Comparison of ENCODE assay signal across 8 mouse cellular contexts in the genomic region with DNA sequence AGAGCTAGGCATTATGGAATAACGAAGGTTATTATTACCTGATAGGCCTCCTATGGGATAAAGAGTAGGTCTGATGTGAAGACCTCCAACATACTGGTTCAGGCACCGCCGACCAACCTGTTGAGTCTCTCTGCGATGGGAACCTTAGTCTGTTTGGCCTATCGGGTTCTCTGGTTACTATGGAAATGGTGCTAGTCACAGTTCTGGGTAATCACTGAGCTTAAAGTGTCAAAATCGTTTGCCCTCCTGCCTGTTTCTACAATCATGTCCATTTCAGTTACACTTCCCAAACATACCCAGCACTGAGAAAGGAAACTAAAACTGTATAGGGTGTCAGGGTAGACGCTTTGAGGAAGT. TPM values are rescaled to one million over a fixed set of nuclear protein-coding genes. Genes with fewer than 3 reads are reported as not detected.
DNase-seq lines count a peak whose midpoint lies in the region; ATAC-seq and TF ChIP-seq lines count a peak whose summit lies in the region.

No protein-coding gene starts in this region.

- no peaks in the 10 kb centered on the region for H3K27me3 ChIP-seq in kidney, embryonic 14.5 days (ENCODE audit: control insufficient read depth, insufficient read depth, low read length)
- no peaks in the 10 kb centered on the region for H3K27me3 ChIP-seq in E14TG2a.4 (ENCODE audit: insufficient read depth, low read length)
- no peaks in the 10 kb centered on the region for H3K27me3 ChIP-seq in hindbrain, embryonic 14.5 days (ENCODE audit: control insufficient read depth, insufficient read depth, low read length)
- no peaks in the 10 kb centered on the region for H3K27me3 ChIP-seq in midbrain, embryonic 13.5 days

- H3K36me3 ChIP-seq in kidney, embryonic 14.5 days (ENCODE audit: control insufficient read depth, insufficient read depth, low read length), result peaks cover 11% of the 10 kb centered on the region; the same call in 1 of the 2 replicates
- peaks cover 28% of the 10 kb centered on the region for H3K36me3 ChIP-seq in E14TG2a.4 (ENCODE audit: insufficient read depth, low read length)
- H3K36me3 ChIP-seq in hindbrain, embryonic 14.5 days (replicated peaks; ENCODE audit: control insufficient read depth, insufficient read depth), result peaks cover 10% of the 10 kb centered on the region
- peaks cover 9% of the 10 kb centered on the region; the same call in 1 of the 2 replicates for H3K36me3 ChIP-seq in midbrain, embryonic 13.5 days

- H3K9me3 ChIP-seq in kidney, embryonic 14.5 days (ENCODE audit: control insufficient read depth, low read length), result no peaks in the 10 kb centered on the region
- no peaks in the 10 kb centered on the region for H3K9me3 ChIP-seq in E14TG2a.4 (ENCODE audit: low read length)
- H3K9me3 ChIP-seq in hindbrain, embryonic 14.5 days (ENCODE audit: control insufficient read depth, low read length), result no peaks in the 10 kb centered on the region
- no peaks in the 10 kb centered on the region for H3K9me3 ChIP-seq in midbrain, embryonic 13.5 days

- H3K4me2 ChIP-seq in kidney, embryonic 14.5 days (replicated peaks; ENCODE audit: low read depth, low read length), result peak overlapping the region; percentile 32
- peak overlapping the region; percentile 56 for H3K4me2 ChIP-seq in hindbrain, embryonic 14.5 days (replicated peaks)
- H3K4me2 ChIP-seq in midbrain, embryonic 13.5 days (replicated peaks), result peak overlapping the region; percentile 49

- ATAC-seq in kidney, embryonic 14.5 days (ENCODE audit: low FRiP score, low TSS enrichment), result no peak
- ATAC-seq in hindbrain, embryonic 14.5 days (ENCODE audit: low FRiP score), result 0 out of 2 replicates have a peak, but pooled peaks have one; percentile 1
- ATAC-seq in midbrain, embryonic 13.5 days, result peak; percentile 10

- H3K4me1 ChIP-seq in kidney, embryonic 14.5 days (ENCODE audit: control insufficient read depth, insufficient read depth, low read length), result no peaks in the 10 kb centered on the region
- peaks cover 31% of the 10 kb centered on the region for H3K4me1 ChIP-seq in E14TG2a.4 (replicated peaks; ENCODE audit: low read depth, low read length)
- peaks cover 13% of the 10 kb centered on the region for H3K4me1 ChIP-seq in hindbrain, embryonic 14.5 days (replicated peaks; ENCODE audit: control insufficient read depth, insufficient read depth, low read length)
- H3K4me1 ChIP-seq in midbrain, embryonic 13.5 days (replicated peaks), result peaks cover 24% of the 10 kb centered on the region

- H3K4me3 ChIP-seq in kidney, embryonic 14.5 days (ENCODE audit: low read length), result peak overlapping the region; percentile 60
- peak overlapping the region; percentile 72 for H3K4me3 ChIP-seq in E14TG2a.4 (replicated peaks; ENCODE audit: low read length)
- peak overlapping the region; percentile 20 for H3K4me3 ChIP-seq in hindbrain, embryonic 14.5 days (replicated peaks; ENCODE audit: low read length)
- H3K4me3 ChIP-seq in midbrain, embryonic 13.5 days (replicated peaks), result peak overlapping the region; percentile 68

- no peak for DNase-seq in kidney, adult 9 months
- peak; percentile 22 to 42 for DNase-seq in cerebellum, postnatal 10 days
- DNase-seq in hindbrain, embryonic 14.5 days (ENCODE audit: low spot score), result no peak
- no peak for DNase-seq in gastrocnemius, adult 8-10 months (ENCODE audit: low spot score in 2 of 2)
- DNase-seq in urinary bladder, adult 18-20 months (ENCODE audit: low spot score in 2 of 2), result no peak

- WGBS in kidney, embryonic 14.5 days, result 28% methylated on average over 7 of the region's 7 CpGs
- WGBS in hindbrain, embryonic 14.5 days, result 37% methylated on average over 7 of the region's 7 CpGs
- 27% methylated on average over 7 of the region's 7 CpGs for WGBS in midbrain, embryonic 13.5 days

- no peak for TF ChIP-seq CTCF in E14TG2a.4 (conservative IDR thresholded peaks at IDR 0.05; ENCODE audit: low read length)

- peak overlapping the region; percentile 93 for H3K27ac ChIP-seq in kidney, embryonic 14.5 days (ENCODE audit: low read depth, low read length)
- H3K27ac ChIP-seq in hindbrain, embryonic 14.5 days, result peak overlapping the region; percentile 90
- H3K27ac ChIP-seq in midbrain, embryonic 13.5 days, result peak overlapping the region; percentile 86

- H3K9ac ChIP-seq in kidney, embryonic 14.5 days (ENCODE audit: low read depth, low read length), result peak overlapping the region; percentile 47; the same call in 1 of the 2 replicates
- H3K9ac ChIP-seq in hindbrain, embryonic 14.5 days, result peak overlapping the region; percentile 18
- peak overlapping the region; percentile 36 for H3K9ac ChIP-seq in midbrain, embryonic 13.5 days (replicated peaks)

RNA-seq across cellular contexts. Expression of gene Nono, which starts 0.4 kb away (rescaled TPM):
- 403 and 456 TPM in 2 replicates for polyA plus RNA-seq in kidney, embryonic 14.5 days (2014; fragmentation: Nextera tagmentation; extraction: Ambion mirVana)
- polyA plus RNA-seq in hindbrain, embryonic 14.5 days (2014; fragmentation: Nextera tagmentation; extraction: Ambion mirVana), result 256 and 283 TPM in 2 replicates
- polyA plus RNA-seq in midbrain, embryonic 13.5 days (2015; fragmentation: Nextera tagmentation; extraction: Ambion mirVana), result 483 and 484 TPM in 2 replicates
- 10 to 100 TPM; 30.2 to 40.7 (median 37.7) TPM for total RNA-seq in gastrocnemius, adult 8-10 months (2022)

RNA-seq across cellular contexts. Expression of gene Zmym3, which starts 8.1 kb away (rescaled TPM):
- 23.4 and 32.0 TPM in 2 replicates for polyA plus RNA-seq in kidney, embryonic 14.5 days (2014; fragmentation: Nextera tagmentation; extraction: Ambion mirVana)
- 66.6 and 72.7 TPM in 2 replicates for polyA plus RNA-seq in hindbrain, embryonic 14.5 days (2014; fragmentation: Nextera tagmentation; extraction: Ambion mirVana)
- polyA plus RNA-seq in midbrain, embryonic 13.5 days (2015; fragmentation: Nextera tagmentation; extraction: Ambion mirVana), result 60.3 and 62.7 TPM in 2 replicates
- 10 to 100 TPM in 2 of 4 experiments, 1 to 10 TPM in 2; 7.7 to 15.5 (median 11.4) TPM for total RNA-seq in gastrocnemius, adult 8-10 months (2022)

RNA-seq across cellular contexts. Expression of gene Itgb1bp2, which starts 20.1 kb away (rescaled TPM):
- 1.7 and 2.2 TPM in 2 replicates for polyA plus RNA-seq in kidney, embryonic 14.5 days (2014; fragmentation: Nextera tagmentation; extraction: Ambion mirVana)
- 0.69 and 0.90 TPM in 2 replicates for polyA plus RNA-seq in hindbrain, embryonic 14.5 days (2014; fragmentation: Nextera tagmentation; extraction: Ambion mirVana)
- polyA plus RNA-seq in midbrain, embryonic 13.5 days (2015; fragmentation: Nextera tagmentation; extraction: Ambion mirVana), result 2.8 TPM in 2 replicates
- total RNA-seq in gastrocnemius, adult 8-10 months (2022), result 100 to 1,000 TPM; 107 to 143 (median 129) TPM

RNA-seq across cellular contexts. Expression of gene Gjb1, which starts 52.6 kb away (rescaled TPM):
- polyA plus RNA-seq in kidney, embryonic 14.5 days (2014; fragmentation: Nextera tagmentation; extraction: Ambion mirVana), result 8.8 and 10.2 TPM in 2 replicates
- 0.96 and 1.3 TPM in 2 replicates for polyA plus RNA-seq in hindbrain, embryonic 14.5 days (2014; fragmentation: Nextera tagmentation; extraction: Ambion mirVana)
- 0.47 and 0.48 TPM in 2 replicates for polyA plus RNA-seq in midbrain, embryonic 13.5 days (2015; fragmentation: Nextera tagmentation; extraction: Ambion mirVana)
- under 1 TPM in 3 of 4 experiments, not detected in 1; 0.17 to 0.35 (median 0.18) TPM for total RNA-seq in gastrocnemius, adult 8-10 months (2022)

Comparison
In these comparisons a context has a peak if more than half of its experiments do, and no peak if none do; other contexts are left out.
1. H3K4me3 ChIP-seq: peak in every context shown above with its lines; median percentile 72 in E14TG2a.4; 68 in midbrain, embryonic 13.5 days; 60 in kidney, embryonic 14.5 days; 20 in hindbrain, embryonic 14.5 days.
2. DNase-seq: peak in cerebellum, postnatal 10 days (2 of 2); none in kidney, adult 9 months (single experiment), hindbrain, embryonic 14.5 days (single experiment), gastrocnemius, adult 8-10 months (0 of 2) and urinary bladder, adult 18-20 months (0 of 2).
3. Peak in every context shown above with its lines, with median percentiles within 50 percentile points of each other: H3K27ac ChIP-seq, H3K4me2 ChIP-seq and H3K9ac ChIP-seq.